Mouse (Mus musculus) intestine, embryonic 15.5 days (tissue): ENCODE measurements around the gene BC053393. TPM values are rescaled to one million over a fixed set of nuclear protein-coding genes. Genes with fewer than 3 reads are reported as not detected.

ENCODE experiments used
- ATAC-seq: fragments of 200-750 bp; cut with Nextera tagmentation; 2 replicates; pipeline ENCODE4 v1.8.0; 2017; ENCODE audit warnings: moderate TSS enrichment, moderate library complexity
- H3K27ac ChIP-seq: fragments of 300-500 bp; sonication (generic); 2 replicates; pipeline ENCODE4 v1.5.1; 2015; ENCODE audit warnings: mild to moderate bottlenecking, inconsistent platforms
- H3K27me3 ChIP-seq: fragments of 300-500 bp; sonication (generic); replicated peaks from 2 replicates; pipeline ENCODE4 v1.6.1; 2015; ENCODE audit warnings: inconsistent platforms
- H3K36me3 ChIP-seq: fragments of 300-500 bp; sonication (generic); 2 replicates; pipeline ENCODE4 v1.6.1; 2015; ENCODE audit warnings: inconsistent platforms
- H3K4me1 ChIP-seq: fragments of 300-500 bp; sonication (generic); replicated peaks from 2 replicates; pipeline ENCODE4 v1.6.1; 2015; ENCODE audit warnings: inconsistent platforms
- H3K4me2 ChIP-seq: fragments of 300-500 bp; sonication (generic); replicated peaks from 2 replicates; pipeline ENCODE4 v1.6.1; 2015; ENCODE audit warnings: mild to moderate bottlenecking, inconsistent platforms
- H3K4me3 ChIP-seq: fragments of 300-500 bp; sonication (generic); replicated peaks from 2 replicates; pipeline ENCODE4 v1.5.1; 2015; ENCODE audit warnings: inconsistent platforms
- H3K9ac ChIP-seq: fragments of 300-500 bp; sonication (generic); 2 replicates; pipeline ENCODE4 v1.6.1; 2015; ENCODE audit warnings: inconsistent platforms
- H3K9me3 ChIP-seq: fragments of 300-500 bp; sonication (generic); 2 replicates; pipeline ENCODE4 v1.6.1; 2016; ENCODE audit warnings: inconsistent platforms
- WGBS: fragments of 180-500 bp; shearing (Covaris S2); methylation state at CpG from one replicate; pipeline ENCODE4 v1.1.7; 2015; 5-methylcytosine and 5-hydroxymethylcytosine counted together
- polyA plus RNA-seq: library from polyadenylated mRNA; unstranded; fragments of >200 nt; fragmentation: Nextera tagmentation; extraction: Ambion mirVana; gene quantifications from 2 replicates; pipeline ENCODE4 v1.2.1, GENCODE M21; 2015

The BC053393 gene
- not detected in 2 replicates for polyA plus RNA-seq

DNA sequence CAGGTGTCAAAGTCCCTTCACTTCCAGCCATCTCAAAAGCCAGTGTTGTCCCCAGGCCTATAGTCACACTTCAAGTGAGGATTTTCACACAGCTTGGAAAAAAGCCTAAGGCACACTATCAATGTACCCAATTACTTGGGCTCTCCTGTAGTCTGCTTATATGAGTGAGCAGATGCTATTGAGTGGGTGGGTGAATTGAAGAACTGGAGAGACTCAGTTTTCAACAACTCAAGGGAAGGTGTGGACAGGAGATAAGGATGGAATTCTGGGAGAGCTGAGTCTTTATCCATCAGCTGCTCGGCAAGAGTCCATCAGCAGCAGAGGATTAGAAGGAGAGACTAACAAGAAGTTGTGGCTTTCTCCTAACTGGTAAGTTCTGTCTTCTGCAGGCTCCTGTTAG is at the start of gene BC053393:
BC053393 (plus strand) TSS at position 210 of the 400 bp plus-strand sequence.
- Histone ChIP-seq H3K4me3 (no peak within 1 kb of the TSS), H3K36me3 (no peaks in the 10 kb centered on the region), H3K9ac (no peak within 1 kb of the TSS), H3K27ac (no peak within 1 kb of the TSS), H3K4me2 (no peak within 1 kb of the TSS), H3K4me1 (no peaks in the 10 kb centered on the region), H3K27me3 (no peaks in the 10 kb centered on the region), H3K9me3 (no peaks in the 10 kb centered on the region)
- ATAC-seq, result no peak
- WGBS, result 66% methylated on average over 1 of the region's 1 CpGs

DNA sequence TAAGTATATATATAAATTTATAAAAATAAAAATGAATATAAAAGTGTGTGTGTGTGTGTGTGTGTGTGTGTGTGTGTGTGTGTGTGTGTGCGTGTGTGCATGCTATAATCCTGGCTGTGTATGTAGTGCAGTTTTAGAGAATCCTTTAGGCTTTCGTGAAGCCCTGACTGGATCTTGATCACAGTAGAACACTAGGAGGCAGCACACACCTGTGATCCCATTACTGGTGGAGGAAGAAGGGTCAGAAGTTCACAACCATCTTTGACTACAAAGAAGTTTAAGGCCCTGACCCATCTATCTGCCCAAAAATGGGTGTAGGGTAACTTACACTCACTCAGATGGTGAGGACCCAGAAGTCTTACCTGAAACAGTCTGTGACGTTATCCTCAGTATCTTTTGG is 48.6 kb upstream of the BC053393 start:
- Histone ChIP-seq H3K4me3 (no peak overlapping the region), H3K4me1 (no peaks in the 10 kb centered on the region), H3K4me2 (no peak overlapping the region), H3K27ac (no peak overlapping the region), H3K27me3 (no peaks in the 10 kb centered on the region), H3K9me3 (no peaks in the 10 kb centered on the region), H3K36me3 (no peaks in the 10 kb centered on the region), H3K9ac (no peak overlapping the region)
- no peak for ATAC-seq
- WGBS, result 72% methylated on average over 3 of the region's 3 CpGs

DNA sequence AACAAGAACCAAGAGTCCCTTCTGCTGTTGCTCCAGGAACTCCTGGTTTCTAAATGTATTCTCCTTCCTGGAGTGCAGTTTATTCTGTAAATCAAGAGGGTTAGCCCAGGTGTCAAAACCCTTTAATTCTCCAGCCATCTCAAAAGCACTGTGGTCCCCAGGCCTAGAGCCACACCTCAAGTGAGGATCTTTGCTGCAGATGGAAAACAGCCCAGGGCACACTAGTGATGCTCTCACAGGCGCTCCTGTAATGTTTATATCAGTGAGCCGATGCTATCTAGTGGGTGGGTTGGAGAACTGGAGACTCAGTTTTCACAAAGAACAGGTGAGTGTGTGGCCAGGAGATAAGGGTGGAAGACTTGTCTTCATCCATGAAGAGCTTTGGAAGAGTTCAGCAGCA is 47.4 kb upstream of the BC053393 start, which contains the start of gene Gm12169:
Gm12169 (plus strand) TSS at position 301 of the 400 bp plus-strand sequence.
- no peak within 1 kb of the TSS for H3K4me3 ChIP-seq
- H3K9ac ChIP-seq, result no peak within 1 kb of the TSS
- no peak within 1 kb of the TSS for H3K4me2 ChIP-seq
- no peaks in the 10 kb centered on the region for H3K27me3 ChIP-seq
- WGBS, result 61% methylated on average over 2 of the region's 2 CpGs
- H3K36me3 ChIP-seq, result no peaks in the 10 kb centered on the region
- no peak within 1 kb of the TSS for H3K27ac ChIP-seq
- H3K9me3 ChIP-seq, result no peaks in the 10 kb centered on the region
- ATAC-seq, result no peak
- H3K4me1 ChIP-seq, result no peaks in the 10 kb centered on the region

- Histone ChIP-seq H3K4me2 (no peak overlapping the region), H3K9ac (no peak overlapping the region), H3K36me3 (no peaks in the 10 kb centered on the region), H3K9me3 (no peaks in the 10 kb centered on the region), H3K4me1 (no peaks in the 10 kb centered on the region), H3K27me3 (no peaks in the 10 kb centered on the region), H3K4me3 (no peak overlapping the region), H3K27ac (no peak overlapping the region)
- WGBS, result 68% methylated on average over 4 of the region's 4 CpGs
- no peak for ATAC-seq
Measured at GRCm38 (mm10) chr11:46530149-46530548, 41.2 kb upstream of the BC053393 start.

GRCm38 (mm10) chr11:46536978-46537377 is 34.4 kb upstream of the BC053393 start:
- 81% methylated on average over 4 of the region's 4 CpGs for WGBS
- Histone ChIP-seq H3K27ac (no peak overlapping the region), H3K9me3 (no peaks in the 10 kb centered on the region), H3K36me3 (no peaks in the 10 kb centered on the region), H3K4me3 (no peak overlapping the region), H3K4me2 (no peak overlapping the region), H3K9ac (no peak overlapping the region), H3K27me3 (no peaks in the 10 kb centered on the region), H3K4me1 (no peaks in the 10 kb centered on the region)
- no peak for ATAC-seq

GRCm38 (mm10) chr11:46543530-46543929 is 27.8 kb upstream of the BC053393 start:
- Histone ChIP-seq H3K4me1 (no peaks in the 10 kb centered on the region), H3K9me3 (no peaks in the 10 kb centered on the region), H3K27me3 (no peaks in the 10 kb centered on the region), H3K9ac (no peak overlapping the region), H3K4me3 (no peak overlapping the region), H3K27ac (no peak overlapping the region), H3K4me2 (no peak overlapping the region), H3K36me3 (no peaks in the 10 kb centered on the region)
- WGBS, result 88% methylated on average over 2 of the region's 2 CpGs
- no peak for ATAC-seq

GRCm38 (mm10) chr11:46549721-46550120 is 21.6 kb upstream of the BC053393 start:
- no peaks in the 10 kb centered on the region for H3K27me3 ChIP-seq
- no peak overlapping the region for H3K4me3 ChIP-seq
- WGBS, result 74% methylated on average over 4 of the region's 4 CpGs
- H3K27ac ChIP-seq, result no peak overlapping the region
- no peak overlapping the region for H3K9ac ChIP-seq
- no peaks in the 10 kb centered on the region for H3K36me3 ChIP-seq
- H3K4me1 ChIP-seq, result no peaks in the 10 kb centered on the region
- no peaks in the 10 kb centered on the region for H3K9me3 ChIP-seq
- no peak overlapping the region for H3K4me2 ChIP-seq
- ATAC-seq, result no peak

GRCm38 (mm10) chr11:46552741-46553140 is 18.6 kb upstream of the BC053393 start:
- Histone ChIP-seq H3K4me3 (no peak overlapping the region), H3K4me1 (no peaks in the 10 kb centered on the region), H3K9me3 (no peaks in the 10 kb centered on the region), H3K27me3 (no peaks in the 10 kb centered on the region), H3K4me2 (no peak overlapping the region), H3K36me3 (no peaks in the 10 kb centered on the region), H3K27ac (no peak overlapping the region), H3K9ac (no peak overlapping the region)
- 88% methylated on average over 3 of the region's 3 CpGs for WGBS
- ATAC-seq, result no peak

DNA sequence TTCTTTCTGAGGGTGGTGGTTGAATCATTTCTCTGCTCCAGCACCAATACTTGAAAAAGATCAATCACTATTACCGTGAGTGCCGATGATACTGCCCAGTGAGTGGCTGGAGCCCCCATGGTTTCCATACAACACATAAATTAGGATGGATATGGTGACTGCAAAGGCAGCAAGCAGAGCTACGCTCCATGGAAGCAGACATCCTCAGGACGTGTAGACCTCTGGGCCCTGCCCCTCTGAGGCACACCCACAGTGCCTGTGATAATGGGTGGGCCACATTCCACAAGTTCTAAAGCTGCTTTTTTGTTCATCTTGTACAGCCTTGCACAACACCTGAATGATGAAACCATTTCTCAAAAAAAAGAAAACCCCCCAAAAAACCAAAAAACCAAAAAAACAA is 10.2 kb upstream of the BC053393 start:
- no peaks in the 10 kb centered on the region for H3K36me3 ChIP-seq
- no peak for ATAC-seq
- no peak overlapping the region for H3K9ac ChIP-seq
- WGBS, result 79% methylated on average over 4 of the region's 4 CpGs
- H3K4me2 ChIP-seq, result no peak overlapping the region
- H3K4me3 ChIP-seq, result no peak overlapping the region
- H3K27me3 ChIP-seq, result no peaks in the 10 kb centered on the region
- H3K9me3 ChIP-seq, result no peaks in the 10 kb centered on the region
- no peak overlapping the region for H3K27ac ChIP-seq
- no peaks in the 10 kb centered on the region for H3K4me1 ChIP-seq

DNA sequence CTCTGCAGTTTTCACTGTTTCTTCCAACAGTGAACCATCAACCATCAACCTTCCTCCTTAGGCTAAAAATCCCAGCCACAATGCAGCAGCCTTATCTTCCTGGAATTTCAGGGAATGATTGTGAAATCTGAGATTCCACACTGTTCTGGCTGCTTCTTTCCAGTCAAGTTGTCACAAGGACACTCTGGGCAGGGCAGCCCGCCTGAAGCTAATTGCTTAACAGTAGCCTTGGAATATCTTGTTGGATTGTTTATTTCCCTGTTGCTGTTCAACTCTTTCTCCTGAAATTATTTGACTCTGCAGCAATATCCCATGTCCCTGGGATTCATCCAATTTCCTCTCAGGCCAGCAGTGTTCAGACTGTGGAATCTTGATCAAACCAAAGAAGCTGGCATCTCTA is 6.7 kb upstream of the BC053393 start:
- no peak for ATAC-seq
- no peaks in the 10 kb centered on the region for H3K36me3 ChIP-seq
- no peak overlapping the region for H3K27ac ChIP-seq
- H3K9me3 ChIP-seq, result no peaks in the 10 kb centered on the region
- H3K4me1 ChIP-seq, result no peaks in the 10 kb centered on the region
- no peak overlapping the region for H3K4me3 ChIP-seq
- 74% methylated on average over 1 of the region's 1 CpGs for WGBS
- H3K27me3 ChIP-seq, result no peaks in the 10 kb centered on the region
- no peak overlapping the region for H3K4me2 ChIP-seq
- H3K9ac ChIP-seq, result no peak overlapping the region

- Histone ChIP-seq H3K4me3 (no peak overlapping the region), H3K9ac (no peak overlapping the region), H3K4me2 (no peak overlapping the region), H3K36me3 (no peaks in the 10 kb centered on the region), H3K4me1 (no peaks in the 10 kb centered on the region), H3K27me3 (no peaks in the 10 kb centered on the region), H3K9me3 (no peaks in the 10 kb centered on the region), H3K27ac (no peak overlapping the region)
- 90% methylated on average over 2 of the region's 2 CpGs for WGBS
- no peak for ATAC-seq
Measured at GRCm38 (mm10) chr11:46565967-46566366, 5.4 kb upstream of the BC053393 start.

DNA sequence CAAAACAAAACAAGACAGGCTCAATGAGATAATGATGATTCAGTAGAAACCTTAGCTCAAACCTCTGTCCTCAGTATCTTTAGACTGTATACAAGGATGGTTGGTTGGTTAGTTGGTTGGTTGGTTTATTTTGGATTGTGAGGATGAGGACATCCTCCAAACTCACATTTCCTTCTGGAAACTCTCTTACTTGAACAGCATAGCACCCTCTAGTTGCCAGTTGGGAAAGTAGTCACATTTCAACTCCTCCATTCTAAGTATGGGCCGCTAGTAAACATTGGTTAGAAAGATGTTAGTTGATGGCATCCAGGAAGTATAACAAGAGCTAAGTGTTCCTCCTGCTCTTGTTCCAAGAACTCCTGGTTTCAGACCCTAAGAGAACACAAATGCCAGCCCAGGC is 2.2 kb upstream of the BC053393 start:
- H3K27me3 ChIP-seq, result no peaks in the 10 kb centered on the region
- H3K36me3 ChIP-seq, result no peaks in the 10 kb centered on the region
- no peaks in the 10 kb centered on the region for H3K4me1 ChIP-seq
- H3K9me3 ChIP-seq, result no peaks in the 10 kb centered on the region
- no peak overlapping the region for H3K9ac ChIP-seq
- H3K4me2 ChIP-seq, result no peak overlapping the region
- ATAC-seq, result no peak
- H3K27ac ChIP-seq, result no peak overlapping the region
- 86% methylated on average over 1 of the region's 1 CpGs for WGBS
- no peak overlapping the region for H3K4me3 ChIP-seq

DNA sequence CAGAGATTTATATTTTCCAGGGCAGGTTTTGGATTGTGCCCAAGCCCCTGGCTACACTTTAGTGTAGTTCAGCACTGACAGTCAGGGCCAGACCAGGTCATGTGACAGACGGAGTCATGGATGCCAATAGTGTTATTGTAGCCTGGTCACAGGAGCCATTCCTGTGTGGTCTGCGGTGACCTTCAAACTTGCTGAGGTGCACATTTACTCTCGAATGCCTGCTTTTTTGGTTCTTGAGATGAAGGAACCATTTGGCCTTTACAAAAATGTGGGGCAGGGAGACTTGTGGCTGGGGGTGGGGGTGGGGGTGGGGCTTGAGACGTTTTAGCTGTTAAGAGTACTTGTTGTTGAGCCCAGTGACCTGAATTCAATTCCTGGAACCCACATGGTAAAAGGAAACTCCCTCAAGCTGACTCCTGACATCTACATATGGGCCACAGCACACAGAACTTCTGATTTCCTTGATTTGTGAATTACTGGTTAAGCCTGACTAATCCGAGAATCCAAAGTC is 7.5 kb downstream of the BC053393 start:
- WGBS, result 40% methylated on average over 5 of the region's 5 CpGs
- Histone ChIP-seq H3K27me3 (no peaks in the 10 kb centered on the region), H3K36me3 (no peaks in the 10 kb centered on the region), H3K9me3 (no peaks in the 10 kb centered on the region), H3K4me3 (no peak overlapping the region), H3K4me2 (no peak overlapping the region), H3K9ac (no peak overlapping the region), H3K27ac (no peak overlapping the region), H3K4me1 (no peaks in the 10 kb centered on the region)
- no peak for ATAC-seq
